In genomic region chr8:85072364-85072929, GRCm38 (mm10) we compare ENCODE assay signal across 9 mouse cellular contexts. TPM values are rescaled to one million over a fixed set of nuclear protein-coding genes. Genes with fewer than 3 reads are reported as not detected.
DNase-seq lines count a peak whose midpoint lies in the region; ATAC-seq and TF ChIP-seq lines count a peak whose summit lies in the region.
"Had no signal": no experiment of that assay in that cellular context is flagged by ENCODE, and none has a peak within 500 bp of the region (broad histone marks: within the 10 kb centered on the region; RNA-seq: fewer than 3 reads in every experiment).

No protein-coding gene starts in this region.

- H3K27me3 ChIP-seq in heart, adult 2 months (ENCODE audit: control insufficient read depth, insufficient read depth, low read length): no peaks in the 10 kb centered on the region
- no peaks in the 10 kb centered on the region for H3K27me3 ChIP-seq in limb, embryonic 15.5 days

- no peak for DNase-seq in heart, adult 2 months
- no peak for DNase-seq in heart, adult 8-10 months (ENCODE audit: low spot score)
- peak; percentile 43 for DNase-seq in thymus, postnatal 4 days
- no peak for DNase-seq in thymus, postnatal 14 days
- no peak for DNase-seq in T-cell, adult 2 months (ENCODE audit: low spot score)
- no peak for DNase-seq in left cerebral cortex, adult 9 months (ENCODE audit: low spot score in 2 of 2)
- no peak for DNase-seq in retina, postnatal 1 day

- no peak for TF ChIP-seq POLR2A in heart, adult 2 months (IDR thresholded peaks at IDR 0.05; ENCODE audit: insufficient read depth, low read depth, low read length)

- no peaks in the 10 kb centered on the region for H3K36me3 ChIP-seq in heart, adult 2 months (ENCODE audit: control insufficient read depth, insufficient read depth, low read length)
- peaks cover 38% of the 10 kb centered on the region for H3K36me3 ChIP-seq in limb, embryonic 15.5 days

- peak overlapping the region; percentile 97 for H3K27ac ChIP-seq in heart, adult 2 months
- peak overlapping the region; percentile 94 for H3K27ac ChIP-seq in limb, embryonic 15.5 days

- intact Hi-C loops in heart, adult 2 months (cut with DNase I): loop anchor here (5.0 to 10.0 kb wide), 3 partner anchors 35 to 482 kb away; partner anchors contain the start of genes 4921524J17Rik, Dnaja2 and Tnpo2

- H3K9me3 ChIP-seq in limb, embryonic 15.5 days: no peaks in the 10 kb centered on the region

- peak overlapping the region; percentile 61 for H3K9ac ChIP-seq in heart, adult 2 months (ENCODE audit: low read depth, low read length)
- H3K9ac ChIP-seq in limb, embryonic 15.5 days: peak overlapping the region; percentile 75; the same call in 1 of the 2 replicates

- no peaks in the 10 kb centered on the region for H3K79me2 ChIP-seq in heart, adult 2 months (replicated peaks; ENCODE audit: control insufficient read depth, insufficient read depth, low read length)

- peaks cover 6% of the 10 kb centered on the region for H3K4me1 ChIP-seq in heart, adult 2 months (ENCODE audit: control insufficient read depth, insufficient read depth, low read length)
- H3K4me1 ChIP-seq in limb, embryonic 15.5 days: peaks cover 17% of the 10 kb centered on the region; the same call in 1 of the 2 replicates

- H3K4me3 ChIP-seq in heart, adult 2 months: peak overlapping the region; percentile 95
- H3K4me3 ChIP-seq in limb, embryonic 15.5 days: peak overlapping the region; percentile 90

- 32% methylated on average over 9 of the region's 9 CpGs for WGBS in heart, adult 2 months
- WGBS in limb, embryonic 15.5 days: 35% methylated on average over 9 of the region's 9 CpGs

- TF ChIP-seq CTCF in heart, adult 2 months (IDR thresholded peaks at IDR 0.05): no peak

- no peak for TF ChIP-seq EP300 in heart, adult 2 months (IDR thresholded peaks at IDR 0.05; ENCODE audit: insufficient read depth, low read depth, low read length)

- ATAC-seq in limb, embryonic 15.5 days (ENCODE audit: insufficient number of reproducible peaks, low FRiP score, low TSS enrichment, low read depth): no peak

- peak overlapping the region; percentile 77 for H3K4me2 ChIP-seq in limb, embryonic 15.5 days

RNA-seq across cellular contexts. Expression of gene Dhps, which starts 0.9 kb away (rescaled TPM):
- total RNA-seq in heart, adult 2 months (2021): 10 to 100 TPM; 26.1 to 29.4 TPM
- polyA plus RNA-seq in heart, adult 2 months (2012; rRNA removed): 31.5 and 33.2 TPM in 2 replicates
- total RNA-seq in heart, adult 8-10 months (2022): 10 to 100 TPM; 32.7 to 36.4 (median 35.5) TPM
- polyA plus RNA-seq in limb, embryonic 15.5 days (2015; fragmentation: Nextera tagmentation; extraction: Ambion mirVana): 41.5 and 48.9 TPM in 2 replicates

RNA-seq across cellular contexts. Expression of gene Gm5741, which starts 4.7 kb away (rescaled TPM):
- not detected for total RNA-seq in heart, adult 2 months (2021)
- not detected in 2 replicates for polyA plus RNA-seq in heart, adult 2 months (2012; rRNA removed)
- not detected for total RNA-seq in heart, adult 8-10 months (2022)
- polyA plus RNA-seq in limb, embryonic 15.5 days (2015; fragmentation: Nextera tagmentation; extraction: Ambion mirVana): not detected in 2 replicates
- total RNA-seq: hematopoietic stem cell, adult 5-6 weeks had no signal

RNA-seq across cellular contexts. Expression of gene Wdr83os, which starts 8.1 kb away (rescaled TPM):
- 10 to 100 TPM; 39.0 to 41.4 TPM for total RNA-seq in heart, adult 2 months (2021)
- 99.3 and 108 TPM in 2 replicates for polyA plus RNA-seq in heart, adult 2 months (2012; rRNA removed)
- total RNA-seq in heart, adult 8-10 months (2022): 10 to 100 TPM; 40.8 to 45.3 (median 43.6) TPM
- polyA plus RNA-seq in limb, embryonic 15.5 days (2015; fragmentation: Nextera tagmentation; extraction: Ambion mirVana): 106 and 111 TPM in 2 replicates

RNA-seq across cellular contexts. Expression of gene Wdr83, which starts 8.7 kb away (rescaled TPM):
- total RNA-seq in heart, adult 2 months (2021): 10 to 100 TPM; 29.4 to 30.2 TPM
- polyA plus RNA-seq in heart, adult 2 months (2012; rRNA removed): 39.2 and 44.2 TPM in 2 replicates
- 10 to 100 TPM; 26.6 to 32.4 (median 30.0) TPM for total RNA-seq in heart, adult 8-10 months (2022)
- 40.5 and 42.4 TPM in 2 replicates for polyA plus RNA-seq in limb, embryonic 15.5 days (2015; fragmentation: Nextera tagmentation; extraction: Ambion mirVana)

RNA-seq across cellular contexts. Expression of gene Man2b1, which starts 10.6 kb away (rescaled TPM):
- total RNA-seq in heart, adult 2 months (2021): 10 to 100 TPM; 25.4 to 26.8 TPM
- 37.3 and 42.3 TPM in 2 replicates for polyA plus RNA-seq in heart, adult 2 months (2012; rRNA removed)
- total RNA-seq in heart, adult 8-10 months (2022): 10 to 100 TPM; 21.9 to 36.3 (median 26.3) TPM
- 39.8 and 42.1 TPM in 2 replicates for polyA plus RNA-seq in limb, embryonic 15.5 days (2015; fragmentation: Nextera tagmentation; extraction: Ambion mirVana)
